Mouse (Mus musculus) MEL (cell line): ENCODE results near the gene Rbms3. TPM values are rescaled to one million over a fixed set of nuclear protein-coding genes. Genes with fewer than 3 reads are reported as not detected.

ENCODE experiments used
- DNase-seq: peaks from one replicate; pipeline ENCODE4 v3.0.0; 2011; ENCODE audit warnings: low read depth, low spot score
- H3K27ac ChIP-seq: 2 replicates; pipeline ENCODE4 v1.5.1; 2012; ENCODE audit warnings: low read depth, mild to moderate bottlenecking, control low read depth, low read length, moderate library complexity; ENCODE audit not compliant: control insufficient read depth
- H3K27me3 ChIP-seq, 2 experiments: fragments of 150-350 bp in 1 of 2; sonication (generic) in 1 of 2; 2 replicates each; pipeline ENCODE4 v1.6.1; 2012; ENCODE audit warnings: low read length in 2 of 2, mild to moderate bottlenecking in 2 of 2, improper control_type of control experiment in 1 of 2, moderate library complexity in 1 of 2; ENCODE audit not compliant: insufficient read depth in 2 of 2, control insufficient read depth in 1 of 2
- H3K36me3 ChIP-seq, 2 experiments: 2 replicates each; pipeline ENCODE4 v1.6.1; 2012 to 2014; ENCODE audit warnings: low read length in 2 of 2, improper control_type of control experiment in 1 of 2, inconsistent platforms in 1 of 2, mild to moderate bottlenecking in 1 of 2; ENCODE audit not compliant: insufficient read depth in 2 of 2, control insufficient read depth in 1 of 2
- H3K4me1 ChIP-seq, 2 experiments: fragments of 150-350 bp in 1 of 2; sonication (generic) in 1 of 2; 2 replicates each; pipeline ENCODE4 v1.6.1; 2012; ENCODE audit warnings: low read length in 2 of 2, improper control_type of control experiment in 1 of 2, mild to moderate bottlenecking in 1 of 2; ENCODE audit not compliant: insufficient read depth in 2 of 2, control insufficient read depth in 1 of 2
- H3K4me3 ChIP-seq, 2 experiments: fragments of 150-350 bp in 1 of 2; sonication (generic) in 1 of 2; 2 replicates each; pipeline ENCODE4 v1.5.1; 2012; ENCODE audit warnings: low read depth in 2 of 2, low read length in 2 of 2, mild to moderate bottlenecking in 2 of 2, moderate library complexity in 2 of 2, control low read depth in 1 of 2, improper control_type of control experiment in 1 of 2; ENCODE audit not compliant: control insufficient read depth in 1 of 2, insufficient read depth in 1 of 2
- H3K79me2 ChIP-seq: 2 replicates; pipeline ENCODE4 v1.6.1; 2012; ENCODE audit warnings: mild to moderate bottlenecking, low read length, moderate library complexity; ENCODE audit not compliant: control insufficient read depth, poor library complexity, insufficient read depth
- H3K9ac ChIP-seq: 2 replicates; pipeline ENCODE4 v1.6.1; 2012; ENCODE audit warnings: low read depth, mild to moderate bottlenecking, control low read depth, low read length, moderate library complexity; ENCODE audit not compliant: control insufficient read depth, poor library complexity, severe bottlenecking
- H3K9me3 ChIP-seq: fragments of 150-350 bp; sonication (generic); replicated peaks from 2 replicates; pipeline ENCODE4 v1.6.1; 2012; ENCODE audit warnings: mild to moderate bottlenecking, low read length, improper control_type of control experiment, moderate library complexity; ENCODE audit not compliant: insufficient read depth
- CHD2 ChIP-seq: IDR thresholded peaks from 2 replicates; pipeline ENCODE4 v1.6.1; 2011; ENCODE audit warnings: low read length, improper control_type of control experiment
- E2F4 ChIP-seq: IDR thresholded peaks from 2 replicates; pipeline ENCODE4 v1.6.1; 2011; ENCODE audit warnings: low read depth, low read length, improper control_type of control experiment, borderline replicate concordance
- EP300 ChIP-seq, 2 experiments: IDR thresholded peaks; 2 replicates each; pipeline ENCODE4 v1.6.1; 2011; ENCODE audit warnings: improper control_type of control experiment in 2 of 2, low read length in 2 of 2, low read depth in 1 of 2, mild to moderate bottlenecking in 1 of 2
- GABPA ChIP-seq: IDR thresholded peaks from 2 replicates; pipeline ENCODE4 v1.6.1; 2012; ENCODE audit warnings: low read depth, mild to moderate bottlenecking, inconsistent platforms, low read length, improper control_type of control experiment, moderate library complexity
- HCFC1 ChIP-seq: IDR thresholded peaks from 2 replicates; pipeline ENCODE4 v1.6.1; 2012; ENCODE audit warnings: low read depth, mild to moderate bottlenecking, inconsistent platforms, low read length, improper control_type of control experiment, moderate library complexity
- JUND ChIP-seq: IDR thresholded peaks from 2 replicates; pipeline ENCODE4 v1.6.1; 2011; ENCODE audit warnings: low read depth, mild to moderate bottlenecking, improper control_type of control experiment, low read length
- MAFK ChIP-seq: IDR thresholded peaks from 2 replicates; pipeline ENCODE4 v1.6.1; 2011; ENCODE audit warnings: low read depth, mild to moderate bottlenecking, low read length, improper control_type of control experiment, borderline replicate concordance
- MAZ ChIP-seq: IDR thresholded peaks from 2 replicates; pipeline ENCODE4 v1.6.1; 2012; ENCODE audit warnings: low read depth, mild to moderate bottlenecking, inconsistent platforms, low read length, improper control_type of control experiment
- MYB ChIP-seq: IDR thresholded peaks from 2 replicates; pipeline ENCODE4 v1.6.1; 2011; ENCODE audit warnings: mild to moderate bottlenecking, low read depth, low read length, improper control_type of control experiment
- NRF1 ChIP-seq: IDR thresholded peaks from 2 replicates; pipeline ENCODE4 v1.6.1; 2014; ENCODE audit warnings: low read depth, mild to moderate bottlenecking, inconsistent platforms, low read length, improper control_type of control experiment, moderate library complexity; ENCODE audit not compliant: poor library complexity, insufficient read depth, severe bottlenecking
- POLR2A ChIP-seq, 2 experiments: IDR thresholded peaks; 2 replicates each; pipeline ENCODE4 v1.6.1; 2011 to 2012; ENCODE audit warnings: low read length in 2 of 2, mild to moderate bottlenecking in 2 of 2, control low read depth in 1 of 2, improper control_type of control experiment in 1 of 2, low read depth in 1 of 2, moderate library complexity in 1 of 2; ENCODE audit not compliant: control insufficient read depth in 1 of 2, insufficient read depth in 1 of 2, poor library complexity in 1 of 2
- SMC3 ChIP-seq: IDR thresholded peaks from 2 replicates; pipeline ENCODE4 v1.6.1; 2011; ENCODE audit warnings: low read depth, low read length, improper control_type of control experiment
- TAL1 ChIP-seq: IDR thresholded peaks from 2 replicates; pipeline ENCODE4 v1.6.1; 2012; ENCODE audit warnings: mild to moderate bottlenecking, inconsistent platforms, low read length, moderate library complexity, mixed read lengths
- USF2 ChIP-seq, 2 experiments: IDR thresholded peaks; 2 replicates each; pipeline ENCODE4 v1.6.1; 2011 to 2012; ENCODE audit warnings: improper control_type of control experiment in 2 of 2, low read length in 2 of 2, borderline replicate concordance in 1 of 2, inconsistent platforms in 1 of 2, low read depth in 1 of 2, mild to moderate bottlenecking in 1 of 2; ENCODE audit not compliant: insufficient read depth in 1 of 2
- ZC3H11A ChIP-seq: IDR thresholded peaks from 2 replicates; pipeline ENCODE4 v1.6.1; 2012; ENCODE audit warnings: low read depth, mild to moderate bottlenecking, inconsistent platforms, low read length, improper control_type of control experiment
- polyA plus RNA-seq, 2 experiments: library from polyadenylated mRNA; stranded (reverse) in 1 of 2; unstranded in 1 of 2; fragments of >175 nt in 1 of 2; fragments of >200 nt in 1 of 2; gene quantifications; 2 replicates each; pipeline versions ENCODE4 v1.2.1 to v1.2.4; 2012; ENCODE audit warnings: low replicate concordance in 2 of 2, low read depth in 1 of 2; ENCODE audit not compliant: insufficient read length in 2 of 2, insufficient read depth in 1 of 2, missing spikeins in 1 of 2
- total RNA-seq: library from RNA; depleted of rRNA; stranded (reverse); fragments of 300-350 nt; gene quantifications from 2 replicates; pipeline ENCODE4 v1.2.3, GENCODE M21; 2012

Gene Rbms3
- total and polyA plus RNA-seq, 3 experiments = not detected

GRCm38 (mm10) chr9:117030837-117031236 is 598.9 kb downstream of the Rbms3 start:
- no peak overlapping the region for H3K9ac ChIP-seq
- no peaks in the 10 kb centered on the region for H3K36me3 ChIP-seq
- no peak overlapping the region for H3K4me3 ChIP-seq
- H3K9me3 ChIP-seq = no peaks in the 10 kb centered on the region
- H3K27ac ChIP-seq = no peak overlapping the region
- H3K27me3 ChIP-seq = no peaks in the 10 kb centered on the region
- no peaks in the 10 kb centered on the region for H3K4me1 ChIP-seq
- no peak for DNase-seq
- TF ChIP-seq JUND (no peak), SMC3 (no peak), NRF1 (no peak), CHD2 (no peak), ZC3H11A (no peak), TAL1 (no peak), MAZ (no peak), POLR2A (IDR thresholded peaks at IDR 0.05; ENCODE audit: control insufficient read depth in 1 of 2, insufficient read depth in 1 of 2, low read depth in 1 of 2, low read length in 2 of 2, poor library complexity in 1 of 2) (no peak), GABPA (no peak)
- H3K79me2 ChIP-seq = no peaks in the 10 kb centered on the region

GRCm38 (mm10) chr9:117029953-117030352 is 599.8 kb downstream of the Rbms3 start:
- Histone ChIP-seq H3K27me3 (no peaks in the 10 kb centered on the region), H3K9me3 (no peaks in the 10 kb centered on the region), H3K4me3 (no peak overlapping the region), H3K27ac (no peak overlapping the region), H3K36me3 (no peaks in the 10 kb centered on the region), H3K4me1 (no peaks in the 10 kb centered on the region), H3K9ac (no peak overlapping the region), H3K79me2 (no peaks in the 10 kb centered on the region)
- no peak for TF ChIP-seq MYB
- no peak for TF ChIP-seq ZC3H11A
- no peak for TF ChIP-seq USF2 (IDR thresholded peaks at IDR 0.05; ENCODE audit: borderline replicate concordance in 1 of 2, insufficient read depth in 1 of 2, low read depth in 1 of 2, low read length in 2 of 2)
- no peak for TF ChIP-seq MAFK
- no peak for DNase-seq

- H3K27me3 ChIP-seq = no peaks in the 10 kb centered on the region
- no peaks in the 10 kb centered on the region for H3K79me2 ChIP-seq
- H3K36me3 ChIP-seq = no peaks in the 10 kb centered on the region
- H3K27ac ChIP-seq = no peak overlapping the region
- no peak overlapping the region for H3K4me3 ChIP-seq
- H3K4me1 ChIP-seq = no peaks in the 10 kb centered on the region
- no peak overlapping the region for H3K9ac ChIP-seq
- H3K9me3 ChIP-seq = no peaks in the 10 kb centered on the region
- TF ChIP-seq GABPA (no peak), E2F4 (no peak), HCFC1 (no peak), JUND (no peak), MAFK (no peak), EP300 (IDR thresholded peaks at IDR 0.05; ENCODE audit: low read depth in 1 of 2, low read length in 2 of 2) (no peak)
- no peak for DNase-seq
These were observed 601.1 kb downstream of the Rbms3 start for GRCm38 (mm10) chr9:117028586-117028985.
